Mouse (Mus musculus) left cerebral cortex, postnatal 10 days (tissue): ENCODE data around the gene Gm43638. TPM values are rescaled to one million over a fixed set of nuclear protein-coding genes. Genes with fewer than 3 reads are reported as not detected.
"Not testable (repeated sequence)": the region's sequence is repeated elsewhere in the genome, so short reads cannot be mapped to it uniquely, and the experiment has no call there.

Experiments
- DNase-seq, 2 experiments: peaks; one replicate each; pipeline ENCODE4 v3.0.0; 2021 to 2022; ENCODE audit warnings: low spot score in 2 of 2, mixed read lengths in 1 of 2; ENCODE audit errors: extremely low spot score in 1 of 2
- intact Hi-C: fragments of 180-260 bp; cut with DNase I; formaldehyde crosslinking; loops from one replicate; pipeline ENCODE4 v1.15.1; 2025
- total RNA-seq, 2 experiments: library from RNA; stranded (reverse); gene quantifications; 2 replicates each; pipeline ENCODE4 v1.2.3; 2021

Gm43638 gene
- not detected for total RNA-seq

DNA sequence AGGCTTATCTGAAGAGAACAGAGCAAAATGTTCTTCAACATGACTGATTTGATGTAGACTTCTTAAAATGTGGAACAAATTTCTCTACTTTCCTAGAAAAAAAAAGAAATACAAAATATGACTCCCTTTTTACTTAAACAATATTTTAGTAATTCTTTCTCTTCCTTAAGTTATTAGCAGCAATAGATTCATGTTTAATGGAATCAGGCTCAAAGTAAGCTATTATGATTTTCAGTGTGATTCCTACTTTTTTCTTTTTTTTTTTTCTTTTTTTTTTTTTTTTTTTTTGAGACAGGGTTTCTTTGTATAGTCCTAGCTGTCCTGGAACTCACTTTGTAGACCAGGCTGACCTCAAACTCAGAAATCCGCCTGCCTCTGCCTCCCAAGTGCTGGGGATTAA is at the start of gene Gm43638:
TSS of gene Gm43638 (minus strand) at position 101 of the 400 bp plus-strand sequence.
- intact Hi-C loops, DNase-seq: not testable (repeated sequence)

DNA sequence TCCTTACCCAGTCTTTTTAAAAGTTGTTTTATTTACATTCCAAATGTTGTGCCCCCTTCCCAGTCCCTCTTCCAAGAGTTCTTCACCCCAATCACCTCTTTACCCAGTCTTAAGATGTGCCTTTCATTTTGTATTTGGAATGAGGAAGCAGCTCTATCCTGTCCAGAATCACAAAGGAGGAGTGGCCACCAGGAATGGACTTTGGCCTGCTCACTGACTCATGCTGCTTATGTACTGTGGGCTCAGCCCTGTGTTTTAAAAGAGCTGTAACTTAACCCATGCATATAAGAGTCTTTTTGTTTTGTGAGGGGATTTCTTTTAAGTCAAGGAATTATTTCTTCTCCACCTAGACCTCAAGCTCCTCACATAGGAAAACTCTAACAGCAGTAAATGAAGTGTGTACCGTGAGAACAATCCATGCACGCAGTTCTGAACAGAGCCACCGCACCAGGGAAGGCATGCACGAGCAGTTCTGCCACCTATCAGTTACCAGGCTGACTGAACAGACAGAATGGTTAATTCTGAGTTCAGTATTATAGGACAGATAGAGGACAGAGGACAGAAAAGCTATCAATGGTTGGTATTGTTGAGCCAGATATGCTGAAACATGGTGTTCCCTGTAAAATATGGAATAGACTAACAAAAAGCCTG is 49.5 kb upstream of the Gm43638 start:
- no peak for DNase-seq
- intact Hi-C loops = no loop called here

DNA sequence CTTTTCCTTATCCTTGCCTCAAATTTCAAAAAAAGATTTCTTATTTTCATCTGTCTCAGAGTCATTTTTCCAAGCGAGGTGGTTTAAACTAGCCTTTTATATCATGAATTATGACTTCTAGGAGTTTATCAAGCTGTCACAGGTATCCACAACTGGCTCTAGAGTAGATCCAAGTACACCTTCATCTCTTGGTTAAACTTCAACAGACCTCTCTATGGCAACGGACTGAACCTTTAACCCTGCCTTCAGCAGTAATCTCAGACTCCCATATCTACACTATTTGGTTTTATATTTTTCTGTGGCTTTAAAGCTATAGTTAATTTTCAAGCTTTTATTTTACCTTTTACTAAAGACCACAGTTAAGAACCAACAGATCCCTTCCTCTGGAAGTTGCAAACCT is 45.7 kb upstream of the Gm43638 start:
- DNase-seq = no peak
- intact Hi-C loops = no loop called here

DNA sequence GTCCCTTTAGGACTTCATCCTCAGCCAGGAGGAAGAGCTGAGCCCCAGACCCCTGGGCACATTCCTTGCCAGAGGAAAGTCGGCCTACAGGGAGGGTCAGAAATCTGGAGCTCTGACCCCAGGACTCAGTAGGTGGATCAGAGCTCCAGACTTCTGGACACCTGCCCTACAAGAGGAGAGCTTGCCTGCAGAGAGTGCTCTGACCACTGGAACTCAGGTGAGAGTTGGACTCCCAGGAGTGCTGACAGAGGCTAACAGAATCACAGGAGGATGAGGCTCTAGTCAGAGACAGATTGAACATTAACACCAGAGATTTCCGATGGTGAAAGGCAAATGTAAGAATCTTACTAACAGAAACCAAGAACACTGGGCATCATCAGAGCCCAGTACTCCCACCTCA is 37.0 kb upstream of the Gm43638 start:
- intact Hi-C loops, DNase-seq: not testable (repeated sequence)

DNA sequence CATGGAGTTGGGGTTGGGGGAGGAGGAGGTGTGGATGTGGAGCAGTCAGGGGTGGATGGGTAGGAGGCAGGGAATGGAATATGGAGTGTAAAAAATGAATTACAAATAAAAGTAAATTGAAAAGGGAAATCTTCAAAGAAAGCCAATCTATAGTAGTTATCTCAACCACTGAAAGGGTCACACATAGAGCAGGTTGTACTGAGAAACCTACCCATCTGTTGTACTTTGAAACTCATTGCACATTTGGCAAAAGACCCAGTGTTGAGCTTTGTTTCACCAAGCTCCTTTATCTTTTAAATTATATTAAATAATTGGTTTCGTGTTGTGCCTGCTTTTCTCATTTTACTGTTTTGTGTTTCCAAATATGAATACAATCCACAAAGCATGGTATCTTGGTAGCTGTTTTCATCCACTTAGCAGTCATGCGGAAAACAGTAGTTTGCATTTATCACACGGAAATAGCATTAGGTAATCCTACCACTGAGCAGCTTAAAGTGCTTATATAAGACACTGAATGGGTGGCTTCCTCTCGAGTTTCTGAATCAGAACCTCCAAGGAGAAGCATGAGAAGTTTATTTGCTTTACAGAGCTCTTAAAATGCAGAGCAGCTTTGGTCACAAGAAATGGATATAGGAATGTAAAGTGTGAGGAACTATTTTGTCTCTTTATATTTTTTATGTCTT is 19.3 kb upstream of the Gm43638 start:
- DNase-seq = no peak
- intact Hi-C loops = no loop called here

DNA sequence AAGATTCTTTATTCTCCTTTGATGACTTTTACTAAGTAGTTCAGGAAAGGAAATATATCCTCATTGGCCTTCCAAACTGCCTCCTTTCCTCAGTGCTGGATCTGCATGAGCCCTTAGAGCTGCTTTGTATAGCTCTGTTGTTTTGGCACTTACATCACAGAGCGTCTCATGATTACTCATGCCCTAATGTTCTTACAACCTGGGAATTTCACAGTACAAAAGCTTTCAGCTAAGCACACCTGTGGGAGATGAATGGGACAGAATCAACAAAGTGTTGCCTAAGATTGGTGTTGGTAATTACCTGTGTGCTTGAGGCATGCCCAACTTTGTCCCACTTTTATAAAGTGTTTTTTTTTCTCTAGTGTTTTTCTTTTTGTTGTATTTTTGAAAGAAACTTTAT is 16.1 kb upstream of the Gm43638 start:
- intact Hi-C loops = no loop called here
- DNase-seq = no peak

DNA sequence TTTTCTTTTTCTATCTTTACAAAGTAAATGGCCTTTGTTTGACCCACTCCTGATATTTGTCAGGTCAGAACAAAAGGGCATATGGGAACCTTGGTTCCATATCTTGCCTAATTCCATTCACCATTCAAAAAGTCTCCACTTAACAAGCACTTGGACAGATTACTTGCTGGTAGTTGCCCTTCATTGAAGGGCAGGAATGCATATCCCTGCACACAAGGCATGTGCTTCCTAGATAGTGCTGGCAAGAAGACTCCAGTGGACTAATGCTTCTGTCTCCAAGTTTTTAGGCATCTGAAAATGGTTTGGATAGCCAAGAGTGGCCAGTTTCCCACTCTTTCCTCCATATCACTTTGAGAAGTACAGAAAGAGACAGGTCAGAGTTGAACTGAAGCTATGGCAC is 12.7 kb upstream of the Gm43638 start:
- no peak for DNase-seq
- intact Hi-C loops = no loop called here

DNA sequence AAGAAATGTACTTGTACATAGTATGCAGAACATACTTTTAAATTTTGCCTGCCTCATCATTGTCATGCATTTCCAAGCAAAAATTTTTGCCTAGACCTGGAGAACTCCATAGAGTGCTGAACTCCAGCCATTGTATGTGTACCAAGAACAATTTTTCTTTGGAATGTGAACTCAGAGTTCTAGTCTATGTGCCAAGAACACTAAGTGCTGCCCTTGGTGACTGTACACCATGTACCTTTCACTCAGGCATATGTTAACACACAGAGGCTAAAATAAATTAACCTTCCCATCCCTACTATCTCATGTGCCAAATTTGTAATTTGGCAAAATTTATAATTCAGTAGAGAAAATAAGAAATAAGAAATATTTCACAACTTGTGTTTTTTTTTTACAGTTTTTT is 12.3 kb upstream of the Gm43638 start:
- intact Hi-C loops = no loop called here

DNA sequence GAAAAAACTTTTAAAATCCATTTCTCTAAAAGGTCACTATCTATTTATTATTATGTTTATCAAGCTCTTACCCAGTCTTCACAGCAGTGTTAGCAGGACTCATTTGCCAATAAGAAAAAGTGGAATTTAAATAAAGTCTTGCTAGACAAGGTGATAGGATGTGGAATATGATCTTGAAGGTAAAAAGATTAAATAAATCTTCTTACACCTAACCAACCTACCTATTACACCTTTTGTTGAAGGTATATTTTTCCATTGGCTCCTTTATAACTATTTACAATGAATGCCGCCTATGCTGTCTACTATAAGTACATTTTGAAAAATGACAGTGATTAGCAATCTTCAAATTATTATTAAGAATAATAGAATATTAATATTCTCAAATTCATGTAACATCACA is 4.2 kb upstream of the Gm43638 start, which contains the start of gene Ugt2a1:
TSS of gene Ugt2a1 (minus strand) at position 101 of the 400 bp plus-strand sequence.
- intact Hi-C loops = no loop called here
- no peak for DNase-seq

More for the DNA sequence above, 12.3 kb upstream of the Gm43638 start:
- no peak for DNase-seq

DNA sequence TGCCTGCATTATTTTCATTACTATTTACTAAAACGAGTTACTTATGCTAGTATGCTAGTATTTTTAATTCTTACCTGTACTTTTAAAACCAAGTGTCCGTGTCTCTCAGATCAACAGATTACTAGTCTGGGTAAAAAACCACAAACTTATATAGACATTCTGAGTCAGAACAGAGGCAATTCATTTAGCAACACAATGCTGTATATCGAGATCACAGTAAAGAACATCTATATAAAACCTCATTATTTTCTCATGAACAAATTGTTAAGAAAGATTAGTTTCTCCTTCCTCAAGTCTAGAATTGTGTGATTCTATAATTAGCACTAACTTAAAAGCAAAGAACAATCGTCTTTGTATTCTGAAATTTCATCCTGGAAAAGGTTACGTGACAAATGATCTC is 4.4 kb downstream of the Gm43638 start, which contains the start of gene Ugt2a2:
TSS of gene Ugt2a2 (minus strand) at position 101 of the 400 bp plus-strand sequence.
- intact Hi-C loops = no loop called here
- no peak for DNase-seq

DNA sequence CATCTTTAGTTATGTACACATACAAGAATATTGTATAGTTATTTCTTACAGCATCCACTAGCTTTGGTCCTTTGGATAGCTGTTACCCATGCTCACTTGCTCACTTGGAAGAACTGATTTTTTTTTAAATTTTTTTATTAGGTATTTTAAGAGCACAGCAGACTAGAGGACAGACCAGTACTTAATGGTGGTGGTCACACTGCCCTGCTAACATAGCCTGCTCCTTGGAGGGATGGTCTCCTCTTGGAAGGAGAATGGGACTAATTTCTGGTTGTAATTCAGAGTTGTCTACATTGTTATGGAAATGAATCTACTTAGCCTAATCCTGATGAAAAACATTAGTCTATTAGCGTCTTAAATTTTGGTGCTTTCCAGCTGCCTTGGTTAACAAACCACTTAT is 27.8 kb downstream of the Gm43638 start:
- intact Hi-C loops = no loop called here
- DNase-seq = no peak

DNA sequence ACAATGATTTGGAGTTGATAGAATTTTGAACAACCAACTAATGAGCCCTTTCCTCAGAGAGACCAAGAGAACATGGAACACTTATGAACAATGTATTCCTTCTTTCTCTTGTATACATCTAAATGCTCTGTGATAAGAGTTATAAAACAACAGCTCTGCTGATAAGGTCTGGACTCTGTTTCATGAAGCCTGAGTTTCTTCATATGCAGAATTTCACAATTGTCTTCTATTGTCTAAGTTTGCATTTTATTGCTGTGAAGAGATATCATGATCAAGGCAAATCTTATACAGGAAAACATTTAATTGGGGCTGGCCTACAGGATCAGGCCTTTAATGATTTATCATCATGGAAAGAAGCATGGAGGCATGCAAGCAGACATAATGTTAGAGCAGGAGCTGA is 28.9 kb downstream of the Gm43638 start:
- intact Hi-C loops = no loop called here
- no peak for DNase-seq

DNA sequence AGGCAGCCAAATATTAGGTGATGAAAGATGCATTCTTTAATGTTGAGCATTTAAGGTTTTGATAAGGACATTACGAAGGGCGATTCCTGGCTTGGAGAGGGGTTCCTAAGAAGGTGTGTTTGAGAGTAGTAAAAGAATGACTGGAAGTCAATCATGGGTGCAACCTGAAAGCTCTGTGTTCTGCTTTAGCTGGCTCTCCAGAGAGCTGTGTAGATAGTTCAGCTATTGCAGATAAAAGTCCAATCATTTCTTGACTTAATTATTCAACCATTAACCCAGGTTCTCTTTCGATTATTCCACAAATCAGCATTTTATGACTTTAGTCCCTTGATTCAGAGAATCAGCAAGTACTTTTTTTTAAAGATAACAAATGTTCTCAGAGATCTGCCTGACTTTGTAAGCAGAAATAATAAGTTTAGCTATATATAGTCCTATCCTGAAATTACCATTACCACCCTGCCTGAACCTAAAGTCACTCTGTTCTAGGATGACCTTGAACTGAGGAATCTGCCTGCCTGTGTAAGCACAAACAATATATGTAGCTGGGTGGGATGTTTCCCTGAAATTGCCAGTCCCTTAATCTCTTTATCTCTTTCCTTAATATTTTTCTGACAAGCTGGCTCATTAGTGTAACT is 30.3 kb downstream of the Gm43638 start:
- intact Hi-C loops = no loop called here
- no peak for DNase-seq

DNA sequence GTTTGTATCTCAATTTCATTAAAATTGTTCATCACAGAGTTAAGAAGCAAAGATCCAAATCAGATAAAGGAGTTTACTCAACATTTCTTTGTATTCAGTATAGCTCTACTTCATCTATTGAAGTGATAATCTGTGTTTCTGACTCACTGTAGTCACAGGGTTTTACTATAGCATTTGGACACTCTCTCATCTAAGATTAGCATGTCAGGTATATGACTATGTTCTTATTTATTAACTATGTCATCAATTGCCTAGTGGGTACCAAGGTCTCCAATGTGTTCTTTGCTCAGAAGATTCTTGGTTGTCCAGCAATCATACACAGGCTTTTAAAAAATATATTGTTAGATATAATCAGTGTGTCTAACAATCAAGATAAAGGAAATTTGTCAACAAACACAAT is 31.1 kb downstream of the Gm43638 start:
- DNase-seq = no peak
- intact Hi-C loops = no loop called here

DNA sequence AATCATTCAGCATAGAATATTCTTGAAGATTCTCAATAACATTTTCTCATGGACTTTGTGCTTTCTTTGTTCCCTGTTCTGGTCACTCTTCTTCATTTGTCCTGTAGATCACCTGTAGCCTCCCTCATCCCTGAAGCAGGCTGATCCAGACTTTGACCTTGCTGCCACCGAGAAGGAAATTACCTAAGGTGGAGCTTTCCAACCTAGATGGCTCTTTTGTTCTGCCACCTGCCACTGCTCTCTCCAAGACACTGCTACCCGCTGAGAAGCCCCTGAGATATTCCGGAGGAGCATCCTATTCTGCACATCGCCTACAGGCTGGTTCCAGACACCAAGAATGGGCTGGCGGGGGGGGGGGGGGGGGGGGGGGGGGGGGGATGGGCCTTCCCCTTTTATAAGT is 34.1 kb downstream of the Gm43638 start:
- intact Hi-C loops, DNase-seq: not testable (repeated sequence)

DNA sequence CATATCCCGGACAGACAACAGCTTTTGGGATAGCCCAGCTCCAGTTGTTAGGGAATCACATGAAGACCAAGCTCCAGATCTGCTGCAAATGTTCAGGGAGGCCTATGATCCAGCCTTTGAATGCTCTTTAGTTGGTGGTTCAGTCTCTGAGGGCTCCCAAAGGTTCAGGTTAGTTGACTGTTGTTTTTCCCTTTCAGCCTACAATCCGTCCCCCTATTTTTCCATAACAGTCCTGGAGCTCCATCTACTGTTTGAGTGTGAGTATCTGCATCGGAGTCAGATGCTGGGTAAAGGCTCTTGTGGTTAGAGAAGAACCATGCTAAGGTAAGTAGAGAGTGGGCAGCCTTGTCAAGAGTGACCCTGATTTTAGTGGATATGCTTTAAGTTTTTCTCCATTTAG is 50.3 kb downstream of the Gm43638 start:
- intact Hi-C loops = loop anchor here (2.0 kb wide), 1 partner anchor 549 kb away; no protein-coding TSS in a partner anchor

DNA sequence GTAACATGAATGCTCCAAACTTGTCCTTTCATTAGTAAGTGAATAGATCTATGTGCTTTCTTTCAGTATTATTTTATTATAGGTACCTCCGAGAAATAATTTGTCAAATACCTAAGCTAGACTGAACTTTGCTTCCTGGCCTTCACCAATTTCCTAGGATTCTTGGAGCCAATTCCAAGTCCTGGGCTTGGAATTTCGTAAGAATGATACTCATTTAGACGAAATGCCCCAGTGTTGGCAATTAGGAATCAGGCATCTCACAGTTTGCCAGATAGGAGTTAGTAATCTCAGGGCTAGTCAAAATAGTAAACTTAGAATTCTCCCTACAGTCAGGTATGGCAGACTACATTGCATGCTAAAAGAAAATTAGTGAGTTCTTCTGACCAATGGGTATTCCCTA is 60.9 kb downstream of the Gm43638 start:
- intact Hi-C loops = no loop called here
- DNase-seq = no peak

More for the DNA sequence above, 50.3 kb downstream of the Gm43638 start:
- peak in 1 of 2 experiments; percentile 6 for DNase-seq

DNA sequence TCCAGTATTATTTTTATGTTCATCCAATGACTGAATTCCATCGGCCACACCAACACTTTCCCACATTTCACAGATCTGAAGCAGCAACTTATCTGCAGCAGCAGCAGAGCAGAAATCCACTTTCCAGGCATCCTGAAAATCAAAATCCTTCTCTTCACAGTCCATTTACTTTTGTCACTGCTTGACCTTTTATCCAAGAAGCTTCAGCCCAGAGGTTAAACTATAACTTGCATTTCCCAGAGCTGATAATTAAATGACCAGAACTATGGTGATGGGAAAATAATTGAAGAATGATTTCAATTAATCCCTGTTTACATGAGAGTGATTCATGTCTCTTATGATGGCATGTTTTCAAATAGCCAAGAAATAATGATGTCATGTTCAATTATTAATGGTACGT is 62.6 kb downstream of the Gm43638 start, which contains the start of gene Ugt2b38:
TSS of gene Ugt2b38 (minus strand) at position 163 of the 400 bp plus-strand sequence.
- intact Hi-C loops, DNase-seq: not testable (repeated sequence)
